Mouse (Mus musculus) right cerebral cortex, adult 2 months (tissue): Measurements from ENCODE around the gene S100a2.

Source experiments
- DNase-seq, 2 experiments: peaks; one replicate each; pipeline ENCODE4 v3.0.0; 2021 to 2022; ENCODE audit warnings: low spot score in 2 of 2

The S100a2 gene

GRCm38 (mm10) chr3:90615911-90616310, 25.9 kb downstream of the S100a2 start:
- DNase-seq: no peak

GRCm38 (mm10) chr3:90617586-90617985, 27.5 kb downstream of the S100a2 start:
- DNase-seq: no peak

GRCm38 (mm10) chr3:90621552-90621951, 31.5 kb downstream of the S100a2 start:
- DNase-seq: no peak

- peak in 1 of 2 experiments; percentile 31 for DNase-seq
Measured at GRCm38 (mm10) chr3:90623435-90624071, 33.5 kb downstream of the S100a2 start.

GRCm38 (mm10) chr3:90625496-90625895, 35.4 kb downstream of the S100a2 start:
- DNase-seq: no peak

GRCm38 (mm10) chr3:90626266-90627021, 36.4 kb downstream of the S100a2 start:
- DNase-seq: no peak

GRCm38 (mm10) chr3:90627366-90627765, 37.3 kb downstream of the S100a2 start:
- no peak for DNase-seq

GRCm38 (mm10) chr3:90627807-90628206, 37.8 kb downstream of the S100a2 start:
- no peak for DNase-seq

- DNase-seq: no peak
Measured at GRCm38 (mm10) chr3:90629298-90629697, 39.3 kb downstream of the S100a2 start.

GRCm38 (mm10) chr3:90631984-90632383, 41.9 kb downstream of the S100a2 start:
- no peak for DNase-seq

GRCm38 (mm10) chr3:90638511-90639275, 48.6 kb downstream of the S100a2 start:
- DNase-seq: no peak

GRCm38 (mm10) chr3:90639511-90640154, 49.6 kb downstream of the S100a2 start:
- no peak for DNase-seq

GRCm38 (mm10) chr3:90640981-90641380, 50.9 kb downstream of the S100a2 start:
- DNase-seq: no peak
